Mouse (Mus musculus) ES-E14 (cell line): ENCODE data around the gene Urb2. TPM values are rescaled to one million over a fixed set of nuclear protein-coding genes. Genes with fewer than 3 reads are reported as not detected.

Experiments used
- DNase-seq: peaks from one replicate; pipeline ENCODE4 v3.0.0-alpha.2; 2013; ENCODE audit warnings: low read depth, low spot score
- H3K27ac ChIP-seq: 2 replicates; pipeline ENCODE4 v1.5.1; 2012; ENCODE audit warnings: low read depth, mild to moderate bottlenecking, low read length, moderate library complexity, mixed read lengths; ENCODE audit not compliant: poor library complexity, insufficient read depth, severe bottlenecking
- H3K36me3 ChIP-seq: 2 replicates; pipeline ENCODE4 v1.6.1; 2012; ENCODE audit warnings: mild to moderate bottlenecking, low read length, moderate library complexity, mixed read lengths; ENCODE audit not compliant: control insufficient read depth, poor library complexity, insufficient read depth, severe bottlenecking
- H3K4me1 ChIP-seq, 2 experiments: fragments of 150-350 bp in 1 of 2; sonication (generic) in 1 of 2; 2 replicates each; pipeline ENCODE4 v1.6.1; 2012; ENCODE audit warnings: low read length in 2 of 2, mild to moderate bottlenecking in 1 of 2, mixed read lengths in 1 of 2; ENCODE audit not compliant: control insufficient read depth in 2 of 2, insufficient read depth in 2 of 2, poor library complexity in 1 of 2
- H3K4me3 ChIP-seq, 2 experiments: fragments of 150-350 bp in 1 of 2; sonication (generic) in 1 of 2; 2 replicates each; pipeline ENCODE4 v1.5.1; 2012; ENCODE audit warnings: low read length in 2 of 2, low read depth in 1 of 2, mild to moderate bottlenecking in 1 of 2, mixed read lengths in 1 of 2; ENCODE audit not compliant: insufficient read depth in 1 of 2, poor library complexity in 1 of 2, severe bottlenecking in 1 of 2
- H3K9ac ChIP-seq: 2 replicates; pipeline ENCODE4 v1.6.1; 2012; ENCODE audit warnings: low read depth, mild to moderate bottlenecking, low read length, mixed read lengths; ENCODE audit not compliant: poor library complexity, insufficient read depth, severe bottlenecking
- H3K9me3 ChIP-seq: fragments of 150-350 bp; sonication (generic); 2 replicates; pipeline ENCODE4 v1.6.1; 2012; ENCODE audit warnings: low read depth, mild to moderate bottlenecking, low read length; ENCODE audit not compliant: control insufficient read depth, insufficient read depth
- CHD2 ChIP-seq: IDR thresholded peaks from 2 replicates; pipeline ENCODE4 v1.6.1; 2014; ENCODE audit warnings: mild to moderate bottlenecking, low read depth, low read length, inconsistent platforms
- HCFC1 ChIP-seq: IDR thresholded peaks from 2 replicates; pipeline ENCODE4 v1.6.1; 2012; ENCODE audit warnings: low read length, inconsistent platforms, borderline replicate concordance; ENCODE audit not compliant: insufficient read depth
- MAFK ChIP-seq: IDR thresholded peaks from 2 replicates; pipeline ENCODE4 v1.6.1; 2014; ENCODE audit warnings: mild to moderate bottlenecking, low read depth, low read length, inconsistent platforms; ENCODE audit not compliant: insufficient read depth
- ZC3H11A ChIP-seq: IDR thresholded peaks from 2 replicates; pipeline ENCODE4 v1.6.1; 2012; ENCODE audit warnings: low read depth, mild to moderate bottlenecking, inconsistent platforms, low read length, borderline replicate concordance
- ZNF384 ChIP-seq: IDR thresholded peaks from 2 replicates; pipeline ENCODE4 v1.6.1; 2012; ENCODE audit warnings: low read depth, low read length, inconsistent platforms
- in situ Hi-C, 2 experiments: fragments of 600-800 bp; cut with MboI; formaldehyde crosslinking; loops; one replicate each; pipeline ENCODE4 v1.15.1; 2025; ENCODE audit warnings: low sequenced_read_pairs in 2 of 2, inconsistent platforms in 1 of 2; ENCODE audit not compliant: unreplicated experiment in 2 of 2
- total RNA-seq: library from RNA; depleted of rRNA; stranded (reverse); fragments of 300-350 nt; gene quantifications from 2 replicates; pipeline ENCODE4 v1.2.3, GENCODE M21; 2012

Gene Urb2
- total RNA-seq, 1 experiment, result 80.0 TPM

DNA sequence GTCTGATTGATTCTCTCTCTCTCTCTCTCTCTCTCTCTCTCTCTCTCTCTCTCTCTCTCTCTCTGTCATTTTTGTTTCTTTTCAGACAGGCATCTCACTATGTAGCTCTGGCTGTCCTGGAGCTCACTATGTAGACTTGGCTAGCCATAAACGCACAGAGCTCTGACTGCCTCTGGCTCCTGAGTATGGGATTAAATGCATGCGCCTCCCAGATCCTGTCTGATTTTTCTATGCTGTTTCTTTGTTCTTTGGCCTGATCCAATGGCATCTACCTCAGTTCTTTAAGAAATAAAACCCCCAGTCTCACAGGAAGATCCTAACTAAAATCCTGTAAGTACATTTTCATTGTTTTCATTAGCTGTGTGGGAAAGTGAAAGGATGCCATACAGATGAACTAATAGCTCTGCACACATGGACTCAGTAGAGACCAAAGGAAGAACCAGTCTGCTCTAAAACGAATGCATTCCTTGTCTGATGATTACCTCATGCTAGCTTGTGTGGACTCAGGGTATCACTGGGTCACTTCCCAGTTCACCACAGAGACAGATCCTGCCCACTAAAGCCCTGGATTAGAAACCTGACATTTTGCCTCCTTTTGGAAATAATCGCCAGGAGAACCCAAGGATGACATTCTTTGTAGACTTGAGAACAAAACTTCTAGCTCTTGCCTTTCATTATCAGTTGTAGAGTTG lies 45.9 kb downstream of the Urb2 start:
- no peaks in the 10 kb centered on the region for H3K9me3 ChIP-seq
- in situ Hi-C loops, result no loop called here
- no peak for DNase-seq
- TF ChIP-seq CHD2 (no peak), MAFK (no peak), ZNF384 (no peak), ZC3H11A (no peak), HCFC1 (no peak)
- H3K9ac ChIP-seq, result no peak overlapping the region
- H3K4me3 ChIP-seq, result no peak overlapping the region
- no peaks in the 10 kb centered on the region for H3K4me1 ChIP-seq
- H3K27ac ChIP-seq, result no peak overlapping the region
- no peaks in the 10 kb centered on the region for H3K36me3 ChIP-seq

DNA sequence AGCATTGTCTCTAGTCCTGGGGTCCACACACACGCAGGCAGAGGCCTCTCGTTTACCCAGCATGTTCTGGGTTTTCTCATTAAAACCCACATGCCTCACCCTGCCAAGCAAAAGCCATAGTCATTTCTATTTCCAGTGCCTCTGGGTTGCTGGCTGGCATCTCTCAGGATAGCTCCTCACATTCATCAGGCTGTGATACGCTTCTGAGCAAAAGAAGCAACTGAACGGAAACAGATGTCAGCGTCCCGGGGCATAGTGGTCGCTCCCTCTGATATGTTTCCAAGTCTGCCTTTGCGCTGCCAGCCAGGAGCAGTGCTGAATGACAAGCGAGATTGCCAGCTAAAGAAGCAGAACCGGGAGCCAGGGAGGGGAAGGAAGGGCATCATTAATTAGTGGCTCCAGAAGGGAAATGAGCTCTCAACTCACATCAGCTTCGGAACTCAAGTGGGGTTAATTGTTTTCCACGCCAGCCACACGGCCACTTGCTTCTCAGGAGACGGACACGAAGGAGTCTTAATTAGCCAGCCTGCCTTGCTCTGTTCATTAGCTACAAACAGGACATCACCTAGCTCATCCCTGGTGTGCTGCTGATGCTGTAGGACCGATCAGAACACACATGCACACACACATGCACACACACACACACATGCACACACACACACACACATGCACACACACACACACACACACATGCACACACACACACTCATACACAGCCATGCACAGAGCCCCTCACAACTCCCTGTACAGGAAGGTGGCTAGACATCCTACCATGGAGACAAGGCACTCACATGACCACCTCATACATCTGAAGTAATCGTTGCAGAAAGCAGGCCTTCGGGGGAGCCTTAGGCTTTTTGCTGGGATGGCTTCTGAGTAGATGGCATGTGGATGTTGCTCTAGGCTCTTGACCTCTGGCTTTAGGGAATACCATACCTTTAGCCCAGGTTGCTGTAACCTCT lies 49.3 kb downstream of the Urb2 start:
- Histone ChIP-seq H3K4me3 (no peak overlapping the region), H3K9ac (no peak overlapping the region), H3K9me3 (no peaks in the 10 kb centered on the region), H3K4me1 (no peaks in the 10 kb centered on the region), H3K36me3 (no peaks in the 10 kb centered on the region), H3K27ac (no peak overlapping the region)
- in situ Hi-C loops, result no loop called here
- no peak for DNase-seq
- TF ChIP-seq MAFK (no peak), CHD2 (no peak), ZNF384 (no peak), HCFC1 (no peak), ZC3H11A (no peak)

DNA sequence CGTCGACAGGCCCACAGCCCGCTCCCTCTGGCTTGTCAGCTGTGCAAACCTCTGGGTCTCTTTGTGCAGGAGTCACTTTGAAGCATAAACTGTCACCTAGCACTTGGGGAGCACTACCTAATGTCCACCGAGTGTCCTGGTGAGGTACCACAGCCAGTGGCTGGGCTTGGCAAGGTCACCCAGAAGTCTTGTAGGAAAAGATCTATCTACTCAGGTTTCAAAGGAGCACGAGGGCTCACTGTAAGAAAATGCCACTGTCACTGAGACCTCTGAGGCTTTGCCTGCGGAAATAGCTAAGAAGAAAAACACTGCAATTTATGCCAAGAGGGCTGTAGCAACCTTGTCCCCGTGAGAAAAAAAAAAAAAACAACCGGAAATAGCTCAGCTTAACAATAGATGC lies 54.7 kb downstream of the Urb2 start:
- H3K36me3 ChIP-seq, result no peaks in the 10 kb centered on the region
- H3K4me3 ChIP-seq, result no peak overlapping the region
- no peak overlapping the region for H3K27ac ChIP-seq
- TF ChIP-seq CHD2, result no peak
- no peak for TF ChIP-seq MAFK
- no peak for TF ChIP-seq ZNF384
- no peaks in the 10 kb centered on the region for H3K9me3 ChIP-seq
- in situ Hi-C loops, result no loop called here
- no peak for DNase-seq
- H3K9ac ChIP-seq, result no peak overlapping the region
- H3K4me1 ChIP-seq, result no peaks in the 10 kb centered on the region

DNA sequence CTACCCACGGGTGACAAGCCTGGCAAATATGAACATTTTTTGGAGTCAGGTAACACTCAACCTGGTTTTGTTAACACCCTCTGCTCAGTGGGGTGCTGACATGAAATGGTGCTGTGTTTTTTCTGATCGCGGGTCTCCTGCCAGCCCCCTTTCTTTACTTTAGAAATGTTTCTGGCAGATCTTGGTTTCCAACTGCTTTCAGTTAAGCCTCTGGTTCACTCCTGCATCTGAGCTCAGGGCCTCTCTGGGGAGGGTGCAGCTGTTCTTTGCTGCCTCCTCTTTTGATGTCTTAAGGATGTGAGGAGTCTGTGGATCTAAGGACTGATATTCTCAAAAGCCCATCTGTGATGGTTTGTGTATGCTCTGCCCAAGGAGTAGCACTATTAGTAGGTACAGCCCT lies 55.1 kb downstream of the Urb2 start:
- TF ChIP-seq CHD2 (no peak), MAFK (no peak), ZNF384 (no peak), HCFC1 (no peak), ZC3H11A (no peak)
- in situ Hi-C loops, result no loop called here
- H3K27ac ChIP-seq, result no peak overlapping the region
- no peak overlapping the region for H3K9ac ChIP-seq
- H3K4me1 ChIP-seq, result no peaks in the 10 kb centered on the region
- H3K4me3 ChIP-seq, result no peak overlapping the region
- H3K9me3 ChIP-seq, result no peaks in the 10 kb centered on the region
- DNase-seq, result no peak
- no peaks in the 10 kb centered on the region for H3K36me3 ChIP-seq
